Mouse (Mus musculus) liver, embryonic 14.5 days (tissue): ENCODE data around the gene Dock8. TPM values are rescaled to one million over a fixed set of nuclear protein-coding genes. Genes with fewer than 3 reads are reported as not detected.

Experiments used
- ATAC-seq: fragments of 200-750 bp; cut with Nextera tagmentation; 2 replicates; pipeline ENCODE4 v1.8.0; 2017; ENCODE audit warnings: moderate number of reproducible peaks, mild to moderate bottlenecking, moderate library complexity; ENCODE audit not compliant: insufficient read depth
- DNase-seq, 3 experiments: peaks; one replicate each; pipeline ENCODE4 v3.0.0-alpha.2; 2012 to 2013; ENCODE audit warnings: low read depth in 3 of 3, low spot score in 3 of 3
- H3K27ac ChIP-seq: fragments of 300-500 bp; sonication (generic); 2 replicates; pipeline ENCODE4 v1.5.1; 2014; ENCODE audit warnings: moderate library complexity, mild to moderate bottlenecking, control low read depth, inconsistent platforms
- H3K27me3 ChIP-seq: fragments of 300-500 bp; sonication (generic); 2 replicates; pipeline ENCODE4 v1.6.1; 2014; ENCODE audit warnings: mild to moderate bottlenecking, low read length, moderate library complexity; ENCODE audit not compliant: control insufficient read depth, insufficient read depth
- H3K36me3 ChIP-seq: fragments of 300-500 bp; sonication (generic); replicated peaks from 2 replicates; pipeline ENCODE4 v1.6.1; 2014; ENCODE audit warnings: low read depth; ENCODE audit not compliant: control insufficient read depth, insufficient read depth
- H3K4me1 ChIP-seq, 2 experiments: fragments of 200-500 bp in 1 of 2; fragments of 300-500 bp in 1 of 2; sonication (generic) in 1 of 2; replicated peaks; 2 replicates each; pipeline ENCODE4 v1.6.1; 2012 to 2014; ENCODE audit warnings: antibody characterized with exemption in 1 of 2, inconsistent platforms in 1 of 2, low read length in 1 of 2; ENCODE audit not compliant: control insufficient read depth in 2 of 2, insufficient read depth in 2 of 2
- H3K4me2 ChIP-seq: fragments of 300-500 bp; sonication (generic); 2 replicates; pipeline ENCODE4 v1.6.1; 2014; ENCODE audit warnings: low read depth, mild to moderate bottlenecking, control low read depth, moderate library complexity
- H3K4me3 ChIP-seq, 2 experiments: fragments of 200-500 bp in 1 of 2; fragments of 300-500 bp in 1 of 2; sonication (generic) in 1 of 2; 2 replicates each; pipeline ENCODE4 v1.5.1; 2012 to 2014; ENCODE audit warnings: low read depth in 2 of 2, low read length in 2 of 2, mild to moderate bottlenecking in 2 of 2, control low read depth in 1 of 2, inconsistent platforms in 1 of 2, moderate library complexity in 1 of 2; ENCODE audit not compliant: insufficient read depth in 1 of 2
- H3K9ac ChIP-seq: fragments of 300-500 bp; sonication (generic); replicated peaks from 2 replicates; pipeline ENCODE4 v1.6.1; 2014; ENCODE audit warnings: mild to moderate bottlenecking, control low read depth, moderate library complexity
- H3K9me3 ChIP-seq: fragments of 300-500 bp; sonication (generic); 2 replicates; pipeline ENCODE4 v1.6.1; 2016; ENCODE audit warnings: low read length, mixed read lengths; ENCODE audit not compliant: control insufficient read depth
- CTCF ChIP-seq: IDR thresholded peaks from 2 replicates; pipeline ENCODE4 v1.5.1; 2016; ENCODE audit warnings: antibody characterized with exemption, low read depth, control low read depth
- EP300 ChIP-seq: IDR thresholded peaks from 2 replicates; pipeline ENCODE4 v1.6.1; 2016; ENCODE audit warnings: antibody characterized with exemption, low read depth
- WGBS: fragments of 180-500 bp; shearing (Covaris S2); extraction: QIAGEN DNeasy Blood & Tissue Kit; methylation state at CpG from one replicate; pipeline ENCODE4 v1.1.7; 2014; ENCODE audit not compliant: insufficient replicate concordance; 5-methylcytosine and 5-hydroxymethylcytosine counted together
- polyA plus RNA-seq, 2 experiments: library from polyadenylated mRNA; depleted of rRNA in 1 of 2; stranded (reverse) in 1 of 2; unstranded in 1 of 2; fragments of >200 nt; fragmentation: Nextera tagmentation in 1 of 2; extraction: Ambion mirVana in 1 of 2; gene quantifications; 2 replicates each; pipeline versions ENCODE4 v1.2.1 to v1.2.3; 2012 to 2014

The Dock8 gene
- polyA plus RNA-seq, 2 experiments, result 3.4 to 5.9 TPM

- Histone ChIP-seq H3K27me3 (no peaks in the 10 kb centered on the region), H3K27ac (no peak overlapping the region), H3K9ac (no peak overlapping the region), H3K4me2 (no peak overlapping the region), H3K4me3 (no peak overlapping the region), H3K36me3 (peaks cover 4% of the 10 kb centered on the region; the same call in 1 of the 2 replicates), H3K4me1 (no peaks in the 10 kb centered on the region), H3K9me3 (no peaks in the 10 kb centered on the region)
- no peak for TF ChIP-seq CTCF
- no peak for TF ChIP-seq EP300
- 66% methylated on average over 3 of the region's 3 CpGs for WGBS
- DNase-seq (no peak), ATAC-seq (no peak)
Observed at GRCm38 (mm10) chr19:25162270-25162669, 162.9 kb downstream of the Dock8 start.

- no peak overlapping the region for H3K4me2 ChIP-seq
- H3K27ac ChIP-seq, result no peak overlapping the region
- no peaks in the 10 kb centered on the region for H3K4me1 ChIP-seq
- no peak for ATAC-seq
- peaks cover 4% of the 10 kb centered on the region; the same call in 1 of the 2 replicates for H3K36me3 ChIP-seq
- no peaks in the 10 kb centered on the region for H3K9me3 ChIP-seq
- H3K27me3 ChIP-seq, result no peaks in the 10 kb centered on the region
- 79% methylated on average over 12 of the region's 12 CpGs for WGBS
- DNase-seq, result no peak
- TF ChIP-seq CTCF, result no peak
- H3K9ac ChIP-seq, result no peak overlapping the region
- H3K4me3 ChIP-seq, result no peak overlapping the region
Observed at GRCm38 (mm10) chr19:25163426-25163825, 164.1 kb downstream of the Dock8 start.

GRCm38 (mm10) chr19:25166412-25166811 lies 167.1 kb downstream of the Dock8 start:
- H3K4me2 ChIP-seq, result no peak overlapping the region

GRCm38 (mm10) chr19:25171395-25171794 lies 172.1 kb downstream of the Dock8 start:
- Histone ChIP-seq H3K36me3 (no peaks in the 10 kb centered on the region), H3K27ac (no peak overlapping the region), H3K27me3 (no peaks in the 10 kb centered on the region), H3K9ac (no peak overlapping the region), H3K9me3 (no peaks in the 10 kb centered on the region), H3K4me3 (no peak overlapping the region), H3K4me2 (no peak overlapping the region), H3K4me1 (no peaks in the 10 kb centered on the region)
- no peak for DNase-seq
- TF ChIP-seq EP300 (no peak), CTCF (no peak)
- 62% methylated on average over 10 of the region's 10 CpGs for WGBS
- no peak for ATAC-seq

More at GRCm38 (mm10) chr19:25166412-25166811, 167.1 kb downstream of the Dock8 start:
- Histone ChIP-seq H3K9me3 (no peaks in the 10 kb centered on the region), H3K27me3 (no peaks in the 10 kb centered on the region), H3K4me1 (no peaks in the 10 kb centered on the region), H3K36me3 (no peaks in the 10 kb centered on the region), H3K9ac (no peak overlapping the region), H3K4me3 (no peak overlapping the region), H3K27ac (no peak overlapping the region)
- WGBS, result 79% methylated on average over 9 of the region's 9 CpGs
- DNase-seq, result no peak
- ATAC-seq, result no peak
- TF ChIP-seq EP300 (no peak), CTCF (no peak)

- Histone ChIP-seq H3K36me3 (no peaks in the 10 kb centered on the region; the same call in 1 of the 2 replicates), H3K9ac (no peak overlapping the region), H3K4me2 (no peak overlapping the region), H3K9me3 (no peaks in the 10 kb centered on the region), H3K4me1 (no peaks in the 10 kb centered on the region), H3K27ac (no peak overlapping the region), H3K4me3 (no peak overlapping the region), H3K27me3 (no peaks in the 10 kb centered on the region)
- WGBS, result 81% methylated on average over 11 of the region's 11 CpGs
- ATAC-seq (no peak), DNase-seq (no peak)
- no peak for TF ChIP-seq CTCF
- TF ChIP-seq EP300, result no peak
Observed at GRCm38 (mm10) chr19:25176746-25177145, 177.4 kb downstream of the Dock8 start.
